Mouse (Mus musculus) heart, postnatal 25 days (tissue): ENCODE data around the gene E130308A19Rik. TPM values are rescaled to one million over a fixed set of nuclear protein-coding genes. Genes with fewer than 3 reads are reported as not detected.

ENCODE experiments used
- DNase-seq: peaks from one replicate; pipeline ENCODE4 v3.0.0; 2022; ENCODE audit warnings: low spot score
- intact Hi-C: fragments of 180-260 bp; cut with DNase I; formaldehyde crosslinking; loops from one replicate; pipeline ENCODE4 v1.15.1; 2025
- total RNA-seq, 2 experiments: library from RNA; stranded (reverse); gene quantifications; 2 replicates each; pipeline ENCODE4 v1.2.3; 2021

The E130308A19Rik gene
- total RNA-seq, 2 experiments from 2014 or later = 7.1 to 7.5 TPM

DNA sequence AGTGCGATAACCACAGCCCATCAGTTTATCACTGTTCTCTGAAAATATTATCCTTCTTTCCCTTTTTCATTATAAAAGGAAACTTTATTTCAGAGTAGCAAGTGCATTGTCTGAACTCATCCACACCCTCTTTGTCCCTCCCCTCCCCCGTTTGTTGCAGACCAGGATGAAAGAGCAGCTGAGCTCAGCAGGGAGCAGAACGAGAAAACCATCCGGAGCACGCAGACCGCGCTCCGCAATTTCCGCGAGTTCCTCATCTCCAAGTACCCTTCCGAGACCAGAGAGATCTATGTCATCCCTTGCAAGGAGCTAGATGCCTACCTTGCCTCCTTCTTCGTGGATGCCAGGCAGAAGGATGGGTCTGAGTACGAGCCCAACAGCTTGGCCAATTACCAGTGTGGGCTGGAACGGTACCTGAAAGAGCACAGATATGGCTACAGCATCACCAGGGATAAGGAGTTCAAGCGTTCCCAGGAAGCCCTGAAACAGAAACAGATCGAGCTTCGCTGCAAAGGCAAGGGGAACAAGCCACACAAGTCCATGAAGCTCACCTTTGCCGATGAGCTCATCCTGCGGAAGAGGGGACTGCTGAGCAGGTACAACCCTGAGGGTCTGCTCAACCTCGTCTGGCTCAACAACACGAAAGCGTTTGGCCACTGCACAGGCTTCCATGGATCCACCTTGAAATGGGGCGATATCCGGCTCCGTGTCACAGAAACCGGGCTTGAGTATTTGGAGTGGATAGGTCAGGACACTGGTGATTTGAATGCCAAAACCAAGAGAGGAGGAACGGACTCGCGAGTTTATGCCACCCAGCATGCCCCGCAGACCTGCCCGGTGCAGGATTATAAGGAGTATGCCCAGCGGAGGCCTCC is 93.7 kb downstream of the E130308A19Rik start:
- DNase-seq = no peak
- intact Hi-C loops = no loop called here

- intact Hi-C loops = no loop called here
Measured at GRCm38 (mm10) chr4:59721811-59722210, 95.8 kb downstream of the E130308A19Rik start.

GRCm38 (mm10) chr4:59725579-59725978 is 99.6 kb downstream of the E130308A19Rik start:
- DNase-seq = no peak
- intact Hi-C loops = no loop called here

More at GRCm38 (mm10) chr4:59721811-59722210, 95.8 kb downstream of the E130308A19Rik start:
- no peak for DNase-seq

DNA sequence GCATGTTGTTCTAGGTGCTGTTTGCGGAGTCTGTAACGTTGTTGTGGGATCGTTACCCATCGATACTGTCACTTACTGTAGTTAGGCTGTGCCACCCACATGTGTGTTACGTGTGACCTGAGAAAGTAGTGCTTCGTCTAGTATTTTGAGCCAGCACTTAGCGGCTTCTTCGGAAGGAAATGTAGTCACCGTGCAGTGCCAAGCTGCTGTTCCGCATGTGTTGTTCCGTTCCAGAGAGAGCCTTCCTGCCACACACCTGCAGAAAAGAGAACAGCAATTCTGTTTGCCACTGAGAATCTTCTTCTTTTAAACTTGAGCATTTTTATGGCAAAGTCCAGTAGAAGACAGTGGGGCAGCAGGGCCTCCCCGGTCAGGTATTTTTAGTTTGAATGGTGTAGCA is 100.5 kb downstream of the E130308A19Rik start:
- no peak for DNase-seq
- intact Hi-C loops = no loop called here

DNA sequence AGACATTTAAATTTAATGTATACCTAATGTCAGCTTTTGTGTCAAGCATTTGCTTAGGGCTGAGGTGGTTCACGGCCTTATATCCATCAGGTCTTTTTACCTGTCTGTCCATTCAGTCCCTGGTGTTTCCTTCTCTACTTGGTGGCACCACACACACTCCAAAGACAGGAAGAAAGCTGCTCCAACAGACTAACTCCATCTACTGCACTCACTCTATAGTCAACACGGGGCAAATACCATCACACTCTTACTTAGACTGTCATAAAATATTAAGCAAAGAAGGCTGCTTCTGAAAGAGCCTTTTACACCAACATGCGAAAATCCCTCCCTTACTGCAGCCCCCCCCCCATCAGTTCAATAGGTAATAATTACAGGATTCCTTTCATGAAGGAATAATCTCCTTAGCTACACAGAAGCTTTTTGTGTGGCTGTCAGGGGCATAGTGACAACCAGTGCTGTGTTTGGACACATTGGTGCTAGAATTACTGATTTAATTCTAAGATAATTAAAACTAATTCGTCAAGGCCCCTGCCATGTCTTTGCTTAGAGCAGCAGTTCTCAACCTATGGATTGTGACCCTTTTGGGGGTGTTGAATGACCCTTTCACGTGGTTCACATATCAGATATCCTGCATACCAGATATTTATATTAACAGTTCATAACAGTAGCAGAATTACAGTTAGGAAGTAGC is 101.3 kb downstream of the E130308A19Rik start:
- no peak for DNase-seq
- intact Hi-C loops = no loop called here

DNA sequence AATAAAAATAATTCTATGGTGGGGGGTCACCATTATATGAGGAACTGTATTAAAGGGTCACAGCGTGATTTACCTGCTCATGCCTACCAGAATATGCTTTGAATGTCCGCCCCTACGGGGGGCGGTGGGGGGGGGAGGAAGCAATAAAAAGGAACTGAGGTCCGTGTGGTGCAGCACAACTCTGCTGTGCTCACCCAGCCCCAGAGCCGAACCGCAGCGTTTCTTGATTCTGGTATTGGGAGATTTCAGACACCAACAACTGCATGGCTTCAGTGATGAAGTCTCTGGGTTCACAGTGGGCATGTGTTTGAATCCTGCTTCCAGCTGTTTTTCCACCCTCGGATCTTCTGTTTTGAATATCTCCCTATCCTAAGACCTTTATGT is 101.9 kb downstream of the E130308A19Rik start:
- intact Hi-C loops = no loop called here
- DNase-seq = no peak

GRCm38 (mm10) chr4:59728839-59729238 is 102.8 kb downstream of the E130308A19Rik start:
- no peak for DNase-seq
- intact Hi-C loops = no loop called here

DNA sequence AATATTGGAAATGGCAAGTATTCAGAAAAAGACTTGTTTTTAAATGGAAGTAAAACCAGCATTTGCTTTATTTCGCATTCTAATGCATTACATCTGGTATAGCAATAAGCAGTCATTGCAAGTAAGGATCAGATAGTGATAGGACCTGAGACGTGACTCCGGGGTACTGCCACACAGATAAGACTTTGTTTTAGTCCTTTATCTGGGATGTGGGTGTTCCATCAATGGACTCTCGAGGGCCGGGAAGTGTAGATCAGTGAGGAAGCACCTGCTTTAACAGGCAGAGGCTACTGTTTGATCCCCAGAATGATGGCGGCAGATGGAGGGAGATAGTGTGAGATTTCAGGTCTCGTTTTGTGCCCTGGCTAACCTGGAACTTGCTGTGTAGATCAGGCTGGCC is 105.5 kb downstream of the E130308A19Rik start:
- intact Hi-C loops = no loop called here
- DNase-seq = no peak

DNA sequence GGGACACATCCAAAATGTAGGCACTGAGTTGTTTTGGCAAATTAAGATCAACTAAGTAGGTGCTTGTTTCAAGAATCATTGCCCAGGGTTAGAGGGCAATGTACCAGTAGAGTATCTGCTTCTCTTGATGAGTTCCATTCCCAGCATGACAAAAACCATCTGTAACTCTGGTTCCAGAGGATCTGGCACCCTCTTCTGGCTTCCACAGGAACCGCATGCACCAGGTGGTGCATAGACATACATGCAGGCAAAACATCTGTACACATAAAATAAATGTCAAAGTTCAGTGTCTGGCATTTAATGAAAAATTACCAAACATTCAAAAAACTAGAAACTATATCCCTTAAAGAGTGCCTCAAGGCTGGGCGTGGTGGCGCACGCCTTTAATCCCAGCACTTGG is 113.3 kb downstream of the E130308A19Rik start:
- intact Hi-C loops = no loop called here
- no peak for DNase-seq

GRCm38 (mm10) chr4:59739882-59740281 is 113.9 kb downstream of the E130308A19Rik start:
- DNase-seq = no peak
- intact Hi-C loops = no loop called here

GRCm38 (mm10) chr4:59753491-59754140 is 127.6 kb downstream of the E130308A19Rik start:
- intact Hi-C loops = no loop called here
- DNase-seq = peak; percentile 20

- DNase-seq = peak; percentile 40
- intact Hi-C loops = no loop called here
Measured at GRCm38 (mm10) chr4:59756332-59757082, 130.5 kb downstream of the E130308A19Rik start.

DNA sequence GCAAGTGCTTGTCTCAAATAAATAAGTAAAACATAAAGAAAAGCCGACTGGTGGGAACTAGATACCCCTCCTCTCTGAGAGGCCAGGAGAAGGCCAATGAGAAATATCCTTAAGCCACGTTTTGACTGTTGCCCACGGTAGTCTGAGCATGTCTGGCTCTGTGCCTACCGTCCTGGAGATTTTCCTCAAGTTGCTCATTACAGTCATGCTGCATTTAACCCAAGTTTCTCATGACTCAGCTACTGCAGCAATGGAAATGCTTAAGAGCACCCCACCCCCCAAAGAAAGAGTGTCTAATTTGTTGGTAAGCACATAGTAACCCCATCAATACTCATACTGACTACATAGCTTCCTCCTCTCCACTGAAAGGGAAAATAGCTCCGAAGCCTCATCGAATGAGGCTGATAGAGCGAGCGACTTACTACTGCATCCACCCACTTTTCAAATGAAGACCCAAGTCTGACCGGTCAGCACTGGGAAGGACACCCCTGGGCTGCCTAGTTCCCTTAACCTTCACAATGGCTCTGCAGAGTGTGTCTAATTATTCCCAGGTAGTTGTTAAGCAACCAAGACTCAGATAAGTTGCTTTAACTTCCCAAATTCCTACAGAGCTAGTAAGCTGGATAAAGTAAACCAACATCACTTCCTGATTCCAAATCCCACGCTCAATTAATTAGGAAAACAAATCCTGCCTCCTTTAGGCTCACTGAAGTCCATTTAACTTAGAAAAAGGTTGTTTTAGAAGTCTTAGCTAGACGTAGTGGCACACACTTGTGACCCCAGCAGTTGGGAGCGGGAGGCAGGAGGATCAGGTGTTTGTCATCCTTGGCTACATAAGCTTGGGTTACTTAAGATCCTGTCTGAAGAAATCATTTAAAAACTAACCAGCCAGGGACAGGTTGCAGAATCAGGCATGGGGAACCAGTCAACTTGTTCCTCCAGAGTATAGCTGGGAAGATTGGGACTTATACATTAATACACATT is 131.7 kb downstream of the E130308A19Rik start:
- DNase-seq = no peak
- intact Hi-C loops = no loop called here

- no peak for DNase-seq
- intact Hi-C loops = no loop called here
Measured at GRCm38 (mm10) chr4:59760016-59760415, 134.0 kb downstream of the E130308A19Rik start.

- intact Hi-C loops = no loop called here
Measured at GRCm38 (mm10) chr4:59760636-59761364, 134.8 kb downstream of the E130308A19Rik start.

DNA sequence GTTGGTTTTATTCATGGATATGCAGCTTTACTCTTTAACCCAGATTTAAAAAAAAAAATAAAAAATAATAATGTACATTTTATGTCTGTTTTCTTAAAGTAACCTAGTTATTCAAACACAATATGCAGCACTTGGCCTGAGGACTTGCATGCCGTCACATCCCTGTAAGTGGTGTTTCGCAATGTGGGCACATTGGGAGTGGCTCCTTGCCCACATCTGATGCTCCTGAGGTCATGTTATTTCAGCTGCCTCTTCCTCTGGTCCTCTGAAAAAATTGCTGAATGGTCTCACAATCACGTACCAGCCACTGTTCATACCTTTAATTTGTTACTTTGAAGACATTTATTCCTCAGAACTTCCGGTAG is 135.3 kb downstream of the E130308A19Rik start:
- DNase-seq = no peak
- intact Hi-C loops = no loop called here

More at GRCm38 (mm10) chr4:59760636-59761364, 134.8 kb downstream of the E130308A19Rik start:
- DNase-seq = no peak

DNA sequence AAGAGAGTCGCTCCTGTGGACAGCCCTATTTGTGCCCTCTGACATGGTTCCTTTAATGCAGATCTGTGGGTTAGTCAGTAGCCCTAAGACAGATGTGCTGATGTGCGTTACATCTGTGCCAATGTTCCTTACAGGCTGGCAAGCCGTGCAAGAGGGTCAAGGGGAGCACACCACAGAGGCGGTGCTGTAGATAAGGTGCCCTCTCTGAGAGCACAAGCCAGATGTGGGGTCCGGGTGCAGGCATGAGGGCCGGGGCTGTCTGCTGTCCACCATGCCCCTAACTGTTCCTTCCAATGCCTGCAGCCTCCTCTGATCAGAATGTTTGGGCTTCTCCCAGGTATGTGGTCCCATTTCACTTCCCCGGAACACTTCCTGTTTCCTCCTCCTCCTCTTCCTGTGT is 138.9 kb downstream of the E130308A19Rik start:
- intact Hi-C loops = loop anchor here (5.0 kb wide), 1 partner anchor 138 kb away; the partner anchor contains the start of gene E130308A19Rik
- DNase-seq = no peak

- intact Hi-C loops = loop anchor here (5.0 kb wide), 1 partner anchor 138 kb away; the partner anchor contains the start of gene E130308A19Rik
- no peak for DNase-seq
Measured at GRCm38 (mm10) chr4:59765385-59766005, 139.5 kb downstream of the E130308A19Rik start.
